Mouse (Mus musculus) ES-Bruce4 (cell line): ENCODE measurements at regions not wholly inside any gene's neighbourhood (a gene's known extent, or its start where the extent isn't known, plus 50 kb on each side); places are given as distances from the start of the nearest gene placed in this dataset.

Source experiments
- H3K27ac ChIP-seq: 2 replicates; pipeline ENCODE4 v1.5.1; 2012; ENCODE audit warnings: low read length, inconsistent platforms; ENCODE audit not compliant: insufficient read depth
- H3K27me3 ChIP-seq: 2 replicates; pipeline ENCODE4 v1.6.1; 2012; ENCODE audit warnings: mild to moderate bottlenecking, low read length, inconsistent platforms; ENCODE audit not compliant: control insufficient read depth, poor library complexity, insufficient read depth, severe bottlenecking
- H3K36me3 ChIP-seq: 2 replicates; pipeline ENCODE4 v1.6.1; 2012; ENCODE audit warnings: inconsistent platforms, mild to moderate bottlenecking, low read length, moderate library complexity; ENCODE audit not compliant: control insufficient read depth, poor library complexity, insufficient read depth, severe bottlenecking
- H3K4me1 ChIP-seq: one replicate; pipeline ENCODE4 v1.8.1; 2011; ENCODE audit warnings: low read length; ENCODE audit not compliant: control insufficient read depth, insufficient read depth
- H3K4me3 ChIP-seq: 2 replicates; pipeline ENCODE4 v1.5.1; 2011; ENCODE audit warnings: low read depth, mild to moderate bottlenecking, low read length
- H3K9ac ChIP-seq: 2 replicates; pipeline ENCODE4 v1.6.1; 2012; ENCODE audit warnings: low read depth, mild to moderate bottlenecking, inconsistent platforms; ENCODE audit not compliant: poor library complexity, severe bottlenecking
- H3K9me3 ChIP-seq: replicated peaks from 2 replicates; pipeline ENCODE4 v1.6.1; 2012; ENCODE audit warnings: mild to moderate bottlenecking, low read length, inconsistent platforms; ENCODE audit not compliant: control insufficient read depth, poor library complexity, insufficient read depth, severe bottlenecking
- CTCF ChIP-seq: IDR thresholded peaks from one replicate; pipeline ENCODE4 v1.8.1; 2011; ENCODE audit warnings: low read depth, low read length
- EP300 ChIP-seq: IDR thresholded peaks from 2 replicates; pipeline ENCODE4 v1.6.1; 2011; ENCODE audit warnings: low read depth, low read length; ENCODE audit not compliant: insufficient read depth
- POLR2A ChIP-seq: IDR thresholded peaks from one replicate; pipeline ENCODE4 v1.8.1; 2011; ENCODE audit warnings: low read length; ENCODE audit not compliant: insufficient read depth

- no peak for TF ChIP-seq CTCF
- no peak for TF ChIP-seq POLR2A
- TF ChIP-seq EP300: no peak
- H3K4me1 ChIP-seq: no peaks in the 10 kb centered on the region
- no peak overlapping the region for H3K4me3 ChIP-seq
- no peaks in the 10 kb centered on the region for H3K27me3 ChIP-seq
- no peak overlapping the region for H3K27ac ChIP-seq
- no peaks in the 10 kb centered on the region for H3K36me3 ChIP-seq
- H3K9ac ChIP-seq: no peak overlapping the region
- no peaks in the 10 kb centered on the region for H3K9me3 ChIP-seq
These were observed 107.4 kb downstream of the Mrm1 start for GRCm38 (mm10) chr11:84711886-84712285.

- H3K4me3 ChIP-seq: no peak overlapping the region
- no peaks in the 10 kb centered on the region for H3K36me3 ChIP-seq
- H3K27me3 ChIP-seq: no peaks in the 10 kb centered on the region
- no peak overlapping the region for H3K27ac ChIP-seq
- no peaks in the 10 kb centered on the region for H3K9me3 ChIP-seq
- H3K9ac ChIP-seq: peak overlapping the region; percentile 3; the same call in 1 of the 2 replicates
- H3K4me1 ChIP-seq: no peaks in the 10 kb centered on the region
- TF ChIP-seq POLR2A: no peak
- TF ChIP-seq CTCF: no peak
- no peak for TF ChIP-seq EP300
These were observed 111.0 kb downstream of the Mrm1 start for GRCm38 (mm10) chr11:84708222-84708730.

DNA sequence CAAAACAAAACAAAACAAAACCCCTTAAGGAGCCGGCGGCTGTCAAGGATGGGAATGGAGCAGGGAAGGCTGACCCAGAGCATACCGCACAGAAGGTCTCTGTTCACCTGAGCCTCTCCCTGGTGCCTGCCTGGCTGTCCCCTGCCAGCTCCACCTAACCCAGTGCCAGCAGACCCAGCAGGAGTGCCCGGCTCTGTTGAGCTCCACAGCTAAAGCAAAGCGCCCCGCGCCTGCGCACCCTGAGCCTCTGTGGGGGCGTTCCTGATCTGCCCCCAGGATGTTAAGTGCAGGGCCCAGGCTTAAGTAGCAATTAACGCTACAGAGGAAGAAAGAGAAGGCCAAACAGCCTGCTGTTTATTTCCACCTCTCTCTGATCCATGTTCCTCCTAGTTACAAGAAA is 111.5 kb downstream of the Mrm1 start:
- Histone ChIP-seq H3K36me3 (no peaks in the 10 kb centered on the region), H3K4me1 (no peaks in the 10 kb centered on the region), H3K27me3 (no peaks in the 10 kb centered on the region), H3K27ac (no peak overlapping the region), H3K9me3 (no peaks in the 10 kb centered on the region), H3K9ac (peak overlapping the region; percentile 3; the same call in 1 of the 2 replicates), H3K4me3 (peak overlapping the region; percentile 29)
- TF ChIP-seq CTCF (no peak), POLR2A (no peak), EP300 (no peak)

DNA sequence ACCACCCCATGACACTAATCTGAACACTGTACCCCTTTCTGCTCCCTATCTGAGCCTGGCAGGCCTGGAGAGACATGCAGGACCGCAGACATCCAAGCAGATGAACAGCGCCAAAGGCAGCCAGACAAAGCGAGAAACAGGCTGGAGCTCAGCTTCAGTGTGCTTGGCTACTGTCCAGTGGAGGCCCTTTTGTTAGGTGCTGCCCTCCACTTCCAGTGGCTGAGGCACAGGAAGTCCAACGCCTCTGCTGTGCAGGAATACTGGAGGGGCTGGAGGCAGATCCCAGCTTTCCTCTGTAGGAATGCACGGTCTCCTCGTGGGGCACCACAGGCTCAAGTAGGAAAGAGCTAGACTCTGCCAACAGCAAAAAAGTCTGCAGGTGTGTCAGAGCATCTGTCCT is 112.6 kb downstream of the Mrm1 start:
- no peaks in the 10 kb centered on the region for H3K27me3 ChIP-seq
- H3K9ac ChIP-seq: no peak overlapping the region
- no peaks in the 10 kb centered on the region for H3K9me3 ChIP-seq
- no peaks in the 10 kb centered on the region for H3K4me1 ChIP-seq
- no peak overlapping the region for H3K4me3 ChIP-seq
- no peak overlapping the region for H3K27ac ChIP-seq
- no peaks in the 10 kb centered on the region for H3K36me3 ChIP-seq
- no peak for TF ChIP-seq CTCF
- TF ChIP-seq EP300: no peak
- TF ChIP-seq POLR2A: no peak

DNA sequence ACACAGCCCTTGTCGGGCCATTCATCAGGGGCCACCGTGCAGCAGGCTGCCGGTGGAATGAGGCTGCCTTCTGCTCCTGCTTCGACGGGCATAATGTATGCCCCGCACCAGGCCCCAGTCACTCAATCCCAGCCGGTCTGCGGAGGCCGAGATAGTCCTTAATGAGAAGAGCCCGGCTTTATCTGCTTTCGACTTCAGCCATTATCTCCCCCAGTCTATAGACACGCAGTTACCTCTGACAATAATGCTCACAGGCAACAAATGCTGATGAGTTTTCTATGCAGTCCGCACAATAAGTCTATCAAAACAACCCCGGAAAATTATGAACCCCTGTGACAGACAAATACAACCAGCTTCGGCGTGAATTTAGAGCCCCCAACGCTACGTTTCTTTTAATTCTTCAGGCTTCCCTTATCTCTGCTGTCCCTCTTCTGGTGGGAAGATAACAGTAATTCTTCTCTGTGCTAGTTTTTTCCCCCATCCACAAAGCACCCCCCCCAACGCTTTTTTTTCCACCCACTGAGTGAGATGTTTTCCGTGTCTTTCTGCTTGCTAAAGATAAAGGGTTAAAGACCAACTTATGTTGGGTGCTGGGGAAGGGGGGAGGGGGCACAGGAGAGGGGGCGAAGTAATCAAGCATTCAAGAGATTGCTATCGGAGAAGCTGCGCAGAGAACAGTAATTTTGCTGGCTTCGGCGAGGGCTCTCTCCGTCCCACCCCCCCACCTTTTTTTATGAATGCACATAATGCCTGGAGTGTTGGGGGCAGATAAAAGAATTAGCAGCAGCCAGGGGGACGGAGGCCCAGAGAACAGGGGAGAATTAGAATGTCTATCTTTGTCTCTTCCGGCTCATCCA is 117.8 kb downstream of the Mrm1 start:
- H3K36me3 ChIP-seq: no peaks in the 10 kb centered on the region
- no peak overlapping the region for H3K9ac ChIP-seq
- H3K4me3 ChIP-seq: no peak overlapping the region
- H3K27ac ChIP-seq: no peak overlapping the region
- no peak for TF ChIP-seq EP300
- no peak for TF ChIP-seq CTCF
- no peak for TF ChIP-seq POLR2A
- no peaks in the 10 kb centered on the region for H3K27me3 ChIP-seq
- peaks cover 7% of the 10 kb centered on the region for H3K4me1 ChIP-seq
- H3K9me3 ChIP-seq: no peaks in the 10 kb centered on the region

DNA sequence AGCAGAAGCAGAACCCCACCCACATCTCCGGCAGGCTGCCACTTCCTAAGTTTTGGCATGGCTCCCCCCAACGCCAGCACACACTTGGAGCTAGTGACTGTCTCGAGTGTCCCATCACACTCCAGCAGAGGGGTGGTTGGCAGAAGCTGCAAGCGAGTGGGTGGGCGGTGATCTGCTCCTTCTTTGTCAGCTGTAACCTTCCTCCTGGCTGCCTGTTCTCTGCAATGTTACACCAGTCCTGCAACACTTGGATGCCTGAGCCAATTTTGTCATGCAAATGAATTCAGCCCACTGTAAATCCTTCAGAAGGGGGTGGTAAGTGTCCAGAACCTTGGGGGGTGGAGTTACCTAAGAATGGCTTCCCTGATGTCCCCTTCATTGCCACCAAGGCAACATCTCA is 121.8 kb downstream of the Mrm1 start:
- H3K9ac ChIP-seq: no peak overlapping the region
- H3K36me3 ChIP-seq: no peaks in the 10 kb centered on the region
- H3K27me3 ChIP-seq: no peaks in the 10 kb centered on the region
- no peak for TF ChIP-seq CTCF
- TF ChIP-seq EP300: peak; percentile 21; the same call in 1 of the 2 replicates
- no peak for TF ChIP-seq POLR2A
- H3K27ac ChIP-seq: no peak overlapping the region
- no peaks in the 10 kb centered on the region for H3K9me3 ChIP-seq
- H3K4me3 ChIP-seq: no peak overlapping the region
- H3K4me1 ChIP-seq: peaks cover 7% of the 10 kb centered on the region
